Mouse (Mus musculus) hindbrain, embryonic 14.5 days (tissue): ENCODE data around the gene Skap1. TPM values are rescaled to one million over a fixed set of nuclear protein-coding genes. Genes with fewer than 3 reads are reported as not detected.

Experiments
- ATAC-seq: fragments of 200-750 bp; cut with Nextera tagmentation; 2 replicates; pipeline ENCODE4 v1.8.0; 2017; ENCODE audit warnings: moderate number of reproducible peaks, mild to moderate bottlenecking, moderate TSS enrichment, moderate library complexity; ENCODE audit not compliant: low FRiP score
- DNase-seq: peaks from one replicate; pipeline ENCODE4 v3.0.0-alpha.2; 2015; ENCODE audit warnings: low spot score
- H3K27ac ChIP-seq: fragments of 300-500 bp; sonication (generic); 2 replicates; pipeline ENCODE4 v1.5.1; 2014; ENCODE audit warnings: mild to moderate bottlenecking, moderate library complexity
- H3K27me3 ChIP-seq: fragments of 300-500 bp; sonication (generic); 2 replicates; pipeline ENCODE4 v1.6.1; 2014; ENCODE audit warnings: mild to moderate bottlenecking, low read length, mixed read lengths; ENCODE audit not compliant: control insufficient read depth, insufficient read depth
- H3K36me3 ChIP-seq: fragments of 300-500 bp; sonication (generic); replicated peaks from 2 replicates; pipeline ENCODE4 v1.6.1; 2014; ENCODE audit not compliant: control insufficient read depth, insufficient read depth
- H3K4me1 ChIP-seq: fragments of 300-500 bp; sonication (generic); replicated peaks from 2 replicates; pipeline ENCODE4 v1.6.1; 2014; ENCODE audit warnings: antibody characterized with exemption, low read length, mixed read lengths; ENCODE audit not compliant: control insufficient read depth, insufficient read depth
- H3K4me2 ChIP-seq: fragments of 300-500 bp; sonication (generic); replicated peaks from 2 replicates; pipeline ENCODE4 v1.6.1; 2014; ENCODE audit warnings: mild to moderate bottlenecking, moderate library complexity
- H3K4me3 ChIP-seq: fragments of 300-500 bp; sonication (generic); replicated peaks from 2 replicates; pipeline ENCODE4 v1.5.1; 2014; ENCODE audit warnings: mild to moderate bottlenecking, low read length
- H3K9ac ChIP-seq: fragments of 300-500 bp; sonication (generic); 2 replicates; pipeline ENCODE4 v1.6.1; 2014
- H3K9me3 ChIP-seq: fragments of 300-500 bp; sonication (generic); 2 replicates; pipeline ENCODE4 v1.6.1; 2016; ENCODE audit warnings: low read length; ENCODE audit not compliant: control insufficient read depth
- whole genome bisulfite sequencing: fragments of 180-500 bp; shearing (Covaris S2); extraction: QIAGEN DNeasy Blood & Tissue Kit; methylation state at CpG from one replicate; pipeline ENCODE4 v1.1.7; 2014; 5-methylcytosine and 5-hydroxymethylcytosine counted together
- polyA plus RNA-seq: library from polyadenylated mRNA; unstranded; fragments of >200 nt; fragmentation: Nextera tagmentation; extraction: Ambion mirVana; gene quantifications from 2 replicates; pipeline ENCODE4 v1.2.1, GENCODE M21; 2014

Gene Skap1
- polyA plus RNA-seq, 1 experiment from 2014 or later: 10.3 TPM

GRCm38 (mm10) chr11:96461766-96462165 is 2.6 kb upstream of the Skap1 start:
- WGBS: 26% methylated on average over 4 of the region's 4 CpGs
- DNase-seq (no peak), ATAC-seq (peak; percentile 52; the same call in 1 of the 2 replicates)
- Histone ChIP-seq H3K27ac (peak overlapping the region; percentile 87), H3K36me3 (no peaks in the 10 kb centered on the region), H3K27me3 (no peaks in the 10 kb centered on the region; the same call in 1 of the 2 replicates), H3K4me3 (no peak overlapping the region), H3K9me3 (no peaks in the 10 kb centered on the region), H3K4me2 (peak overlapping the region; percentile 27), H3K4me1 (peaks cover 55% of the 10 kb centered on the region), H3K9ac (peak overlapping the region; percentile 35; the same call in 1 of the 2 replicates)

DNA sequence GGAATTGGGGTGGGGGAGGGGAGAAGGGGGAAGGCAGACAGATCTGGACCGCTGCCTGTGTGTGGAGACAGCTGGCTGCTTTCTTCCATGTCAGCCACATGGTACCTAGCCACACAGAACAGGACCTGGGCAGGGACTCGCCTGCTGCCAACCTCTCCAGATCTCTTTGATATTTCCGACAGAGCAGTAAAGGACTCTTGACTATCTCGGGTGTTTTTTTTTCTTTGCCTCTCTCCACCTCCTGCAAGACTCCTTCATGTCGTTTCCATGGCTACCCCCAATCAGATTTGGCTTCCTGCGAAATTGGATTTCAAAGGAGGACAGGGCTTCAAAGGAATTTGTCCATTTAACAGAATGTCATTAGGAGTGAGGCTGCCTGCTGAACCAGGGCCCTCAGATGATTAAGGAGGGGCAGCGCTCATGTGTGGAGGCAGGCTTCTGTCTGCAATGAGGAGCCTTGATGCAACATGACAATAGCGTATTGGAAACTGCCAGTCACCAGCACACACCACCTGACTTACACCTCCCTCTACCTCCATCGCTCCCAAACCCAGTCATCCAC is 2.1 kb upstream of the Skap1 start:
- peak; percentile 71 for DNase-seq
- WGBS: 7% methylated on average over 9 of the region's 9 CpGs
- Histone ChIP-seq H3K4me3 (no peak overlapping the region), H3K9me3 (no peaks in the 10 kb centered on the region), H3K4me2 (peak overlapping the region; percentile 27), H3K36me3 (no peaks in the 10 kb centered on the region), H3K9ac (peak overlapping the region; percentile 35; the same call in 1 of the 2 replicates), H3K27me3 (no peaks in the 10 kb centered on the region; the same call in 1 of the 2 replicates), H3K4me1 (peaks cover 53% of the 10 kb centered on the region), H3K27ac (peak overlapping the region; percentile 87)
- ATAC-seq: peak; percentile 78

- H3K4me1 ChIP-seq: peaks cover 46% of the 10 kb centered on the region
- H3K27me3 ChIP-seq: no peaks in the 10 kb centered on the region; the same call in 1 of the 2 replicates
- DNase-seq: no peak
- H3K4me2 ChIP-seq: peak overlapping the region; percentile 65
- peak overlapping the region; percentile 34; the same call in 1 of the 2 replicates for H3K9ac ChIP-seq
- peak overlapping the region; percentile 27 for H3K4me3 ChIP-seq
- 27% methylated on average over 5 of the region's 5 CpGs for WGBS
- no peak for ATAC-seq
- no peaks in the 10 kb centered on the region for H3K9me3 ChIP-seq
- no peak overlapping the region for H3K27ac ChIP-seq
- H3K36me3 ChIP-seq: no peaks in the 10 kb centered on the region
Observed at GRCm38 (mm10) chr11:96464716-96465060, 295 bp downstream of the Skap1 start.

- Histone ChIP-seq H3K36me3 (no peaks in the 10 kb centered on the region), H3K27me3 (no peaks in the 10 kb centered on the region; the same call in 1 of the 2 replicates), H3K4me2 (no peak overlapping the region), H3K4me1 (peaks cover 46% of the 10 kb centered on the region), H3K4me3 (no peak overlapping the region), H3K9ac (no peak overlapping the region), H3K27ac (no peak overlapping the region), H3K9me3 (no peaks in the 10 kb centered on the region)
- DNase-seq (no peak), ATAC-seq (no peak)
- 74% methylated on average over 10 of the region's 10 CpGs for WGBS
Observed at GRCm38 (mm10) chr11:96465426-96466056, 1.1 kb downstream of the Skap1 start.

DNA sequence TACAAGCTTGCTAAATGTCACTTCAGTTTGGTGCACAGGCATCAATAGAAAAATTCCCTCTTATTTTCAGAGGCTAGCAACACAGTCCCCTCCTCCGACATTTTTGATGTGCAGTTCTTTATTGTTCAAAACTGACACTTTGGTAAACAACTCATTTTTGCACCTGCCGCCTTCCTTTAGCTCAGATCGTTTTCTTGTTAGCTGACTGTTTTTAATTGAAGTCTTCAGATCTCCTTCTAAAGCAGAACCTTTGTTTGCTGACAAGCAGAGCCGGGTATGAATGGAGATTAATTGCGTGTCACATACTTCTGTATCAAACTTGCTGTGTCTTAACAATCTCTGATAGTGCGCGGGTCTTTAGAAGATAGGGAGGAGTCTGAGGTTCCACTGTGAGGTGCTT is 2.0 kb downstream of the Skap1 start:
- 36% methylated on average over 7 of the region's 7 CpGs for WGBS
- Histone ChIP-seq H3K4me3 (no peak overlapping the region), H3K27me3 (no peaks in the 10 kb centered on the region; the same call in 1 of the 2 replicates), H3K4me2 (no peak overlapping the region), H3K9ac (no peak overlapping the region), H3K36me3 (no peaks in the 10 kb centered on the region), H3K9me3 (no peaks in the 10 kb centered on the region), H3K4me1 (peaks cover 42% of the 10 kb centered on the region), H3K27ac (no peak overlapping the region)
- ATAC-seq (no peak), DNase-seq (no peak)

GRCm38 (mm10) chr11:96466987-96467386 is 2.6 kb downstream of the Skap1 start:
- H3K27ac ChIP-seq: no peak overlapping the region
- 0 out of 2 replicates have a peak overlapping the region, but pooled peaks have one; percentile 4 for H3K4me2 ChIP-seq
- WGBS: 48% methylated on average over 7 of the region's 7 CpGs
- DNase-seq (peak; percentile 33), ATAC-seq (no peak)
- no peaks in the 10 kb centered on the region for H3K36me3 ChIP-seq
- no peak overlapping the region for H3K9ac ChIP-seq
- H3K4me3 ChIP-seq: no peak overlapping the region
- H3K9me3 ChIP-seq: no peaks in the 10 kb centered on the region
- no peaks in the 10 kb centered on the region; the same call in 1 of the 2 replicates for H3K27me3 ChIP-seq
- peaks cover 36% of the 10 kb centered on the region for H3K4me1 ChIP-seq

DNA sequence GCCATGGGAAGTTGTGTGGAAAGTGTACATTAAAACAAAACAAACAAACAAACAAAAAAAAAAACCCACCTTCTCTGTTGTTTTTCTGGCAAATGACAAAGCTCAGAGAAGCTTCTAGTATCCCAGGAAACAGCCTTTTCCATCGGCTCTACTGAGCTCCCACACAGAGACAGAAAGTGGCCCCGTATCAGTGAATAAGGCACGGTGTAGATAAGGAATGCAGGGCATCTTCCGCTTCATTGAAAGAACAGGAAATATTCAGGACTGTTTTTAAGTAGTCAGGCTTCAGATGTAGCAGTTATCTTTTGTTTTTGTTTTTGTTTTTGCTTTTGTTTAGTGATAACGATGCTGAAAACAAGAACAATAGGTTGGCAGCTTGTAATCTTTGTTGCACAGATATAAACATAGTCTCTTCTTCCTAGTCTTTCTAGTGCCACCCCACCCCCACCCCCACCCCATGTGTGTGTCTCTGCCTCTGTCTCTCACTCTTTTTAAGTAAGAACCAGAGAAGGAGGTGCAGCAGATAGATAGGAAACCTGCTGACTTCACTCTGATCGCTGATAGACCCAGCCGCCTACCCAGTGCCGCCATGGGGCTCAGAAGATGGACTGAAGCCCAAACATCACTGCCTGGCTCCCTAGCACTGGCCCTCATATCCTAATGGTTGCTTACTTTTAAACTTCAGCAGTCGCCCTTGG is 3.8 kb downstream of the Skap1 start:
- Histone ChIP-seq H3K4me1 (peaks cover 24% of the 10 kb centered on the region), H3K9ac (no peak overlapping the region)
- 67% methylated on average over 9 of the region's 9 CpGs for WGBS

GRCm38 (mm10) chr11:96482711-96483110 is 18.3 kb downstream of the Skap1 start:
- H3K4me3 ChIP-seq: no peak overlapping the region
- H3K27ac ChIP-seq: no peak overlapping the region
- DNase-seq (no peak), ATAC-seq (no peak)
- H3K27me3 ChIP-seq: no peaks in the 10 kb centered on the region
- no peak overlapping the region for H3K9ac ChIP-seq
- no peaks in the 10 kb centered on the region for H3K4me1 ChIP-seq
- H3K36me3 ChIP-seq: no peaks in the 10 kb centered on the region
- 82% methylated on average over 3 of the region's 3 CpGs for WGBS
- H3K4me2 ChIP-seq: no peak overlapping the region
- no peaks in the 10 kb centered on the region for H3K9me3 ChIP-seq

More for the DNA sequence above, 3.8 kb downstream of the Skap1 start:
- H3K9me3 ChIP-seq: no peaks in the 10 kb centered on the region
- ATAC-seq: no peak
- no peak overlapping the region for H3K4me2 ChIP-seq
- no peak overlapping the region for H3K27ac ChIP-seq
- DNase-seq: no peak
- H3K36me3 ChIP-seq: no peaks in the 10 kb centered on the region
- H3K4me3 ChIP-seq: no peak overlapping the region
- H3K27me3 ChIP-seq: no peaks in the 10 kb centered on the region; the same call in 1 of the 2 replicates

DNA sequence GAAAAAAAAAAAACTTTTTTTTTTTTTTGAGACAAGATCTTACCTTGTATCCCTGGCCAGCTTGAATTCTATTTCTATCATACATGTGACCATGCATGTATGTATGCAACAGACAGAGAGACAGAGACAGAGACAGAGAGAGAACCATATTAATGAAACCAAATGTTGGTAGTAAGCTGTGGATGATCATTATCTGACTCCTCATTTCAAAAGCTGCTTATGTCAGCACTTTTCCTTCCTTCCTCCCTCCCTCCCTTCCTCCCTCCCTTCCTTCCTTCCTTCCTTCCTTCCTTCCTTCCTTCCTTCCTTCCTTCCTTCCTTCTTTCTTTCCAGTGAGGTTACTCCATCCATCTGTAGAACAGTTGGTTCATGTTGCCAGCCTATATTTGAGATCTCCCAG is 18.8 kb downstream of the Skap1 start:
- H3K9me3 ChIP-seq: no peaks in the 10 kb centered on the region
- DNase-seq (no peak), ATAC-seq (no peak)
- no peak overlapping the region for H3K9ac ChIP-seq
- H3K36me3 ChIP-seq: no peaks in the 10 kb centered on the region
- no peaks in the 10 kb centered on the region for H3K4me1 ChIP-seq
- no peak overlapping the region for H3K27ac ChIP-seq
- H3K4me2 ChIP-seq: no peak overlapping the region
- no peak overlapping the region for H3K4me3 ChIP-seq
- no peaks in the 10 kb centered on the region for H3K27me3 ChIP-seq
